Mouse (Mus musculus) CD8-positive naive resting alpha-beta T cell, adult 2 months (primary cell): ENCODE results near the gene Rasa3.

ENCODE experiments used
- DNase-seq, 2 experiments: peaks; one replicate each; pipeline ENCODE4 v3.0.0; 2022; ENCODE audit warnings: low read depth in 2 of 2, low spot score in 2 of 2

The Rasa3 gene

GRCm38 (mm10) chr8:13623038-13623750 lies 54.2 kb downstream of the Rasa3 start:
- DNase-seq, result no peak

- no peak for DNase-seq
Measured at GRCm38 (mm10) chr8:13620226-13620920, 57.0 kb downstream of the Rasa3 start.

GRCm38 (mm10) chr8:13616831-13617505 lies 60.4 kb downstream of the Rasa3 start:
- no peak for DNase-seq

GRCm38 (mm10) chr8:13614924-13615391 lies 62.4 kb downstream of the Rasa3 start:
- DNase-seq, result no peak

- DNase-seq, result no peak
Measured at GRCm38 (mm10) chr8:13614136-13614535, 63.3 kb downstream of the Rasa3 start.

- no peak for DNase-seq
Measured at GRCm38 (mm10) chr8:13611702-13612101, 65.7 kb downstream of the Rasa3 start.

GRCm38 (mm10) chr8:13609971-13610370 lies 67.4 kb downstream of the Rasa3 start:
- no peak for DNase-seq

- peak; percentile 50 to 53 for DNase-seq
Measured at GRCm38 (mm10) chr8:13608946-13609345, 68.5 kb downstream of the Rasa3 start.

GRCm38 (mm10) chr8:13605920-13606480 lies 71.4 kb downstream of the Rasa3 start:
- no peak for DNase-seq

GRCm38 (mm10) chr8:13602621-13603020 lies 74.8 kb downstream of the Rasa3 start:
- peak in 1 of 2 experiments; percentile 38 for DNase-seq

GRCm38 (mm10) chr8:13601166-13601565 lies 76.2 kb downstream of the Rasa3 start:
- peak; percentile 72 to 77 for DNase-seq

GRCm38 (mm10) chr8:13600716-13601115 lies 76.7 kb downstream of the Rasa3 start:
- DNase-seq, result no peak

GRCm38 (mm10) chr8:13600204-13600603 lies 77.2 kb downstream of the Rasa3 start:
- DNase-seq, result peak; percentile 82 to 85

GRCm38 (mm10) chr8:13597777-13598176 lies 79.6 kb downstream of the Rasa3 start:
- DNase-seq, result no peak

GRCm38 (mm10) chr8:13595861-13596260 lies 81.5 kb downstream of the Rasa3 start:
- DNase-seq, result peak in 1 of 2 experiments; percentile 21

GRCm38 (mm10) chr8:13594884-13595323 lies 82.5 kb downstream of the Rasa3 start:
- DNase-seq, result peak; percentile 63 to 74

- DNase-seq, result no peak
Measured at GRCm38 (mm10) chr8:13593340-13593739, 84.1 kb downstream of the Rasa3 start.

- DNase-seq, result no peak
Measured at GRCm38 (mm10) chr8:13591246-13591645, 86.2 kb downstream of the Rasa3 start.

GRCm38 (mm10) chr8:13589071-13589470 lies 88.3 kb downstream of the Rasa3 start:
- DNase-seq, result no peak

GRCm38 (mm10) chr8:13584652-13585051 lies 92.8 kb downstream of the Rasa3 start:
- no peak for DNase-seq

- DNase-seq, result no peak
Measured at GRCm38 (mm10) chr8:13577869-13578268, 99.5 kb downstream of the Rasa3 start.
